Mouse (Mus musculus): ENCODE measurements around the gene Carns1.

GRCm38 (mm10) chr19:4115816-4116215 lies 59.5 kb downstream of the Carns1 start:
- TF ChIP-seq CTCF (IDR thresholded peaks at IDR 0.05), result no peak
- no peak for TF ChIP-seq EP300 (IDR thresholded peaks at IDR 0.05)
